Mouse (Mus musculus) hindbrain, embryonic 13.5 days (tissue): ENCODE results near the gene Myo1d. TPM values are rescaled to one million over a fixed set of nuclear protein-coding genes. Genes with fewer than 3 reads are reported as not detected.

Experiments
- ATAC-seq: fragments of 200-750 bp; cut with Nextera tagmentation; 2 replicates; pipeline ENCODE4 v1.8.0; 2017; ENCODE audit warnings: moderate TSS enrichment; ENCODE audit not compliant: low FRiP score
- H3K27ac ChIP-seq: fragments of 300-500 bp; sonication (generic); 2 replicates; pipeline ENCODE4 v1.5.1; 2015; ENCODE audit warnings: inconsistent platforms, mild to moderate bottlenecking, moderate library complexity
- H3K27me3 ChIP-seq: fragments of 300-500 bp; sonication (generic); 2 replicates; pipeline ENCODE4 v1.6.1; 2015; ENCODE audit warnings: mild to moderate bottlenecking, inconsistent platforms
- H3K36me3 ChIP-seq: fragments of 300-500 bp; sonication (generic); 2 replicates; pipeline ENCODE4 v1.6.1; 2015; ENCODE audit warnings: mild to moderate bottlenecking, inconsistent platforms
- H3K4me1 ChIP-seq: fragments of 300-500 bp; sonication (generic); replicated peaks from 2 replicates; pipeline ENCODE4 v1.6.1; 2015; ENCODE audit warnings: inconsistent platforms
- H3K4me2 ChIP-seq: fragments of 300-500 bp; sonication (generic); 2 replicates; pipeline ENCODE4 v1.6.1; 2015; ENCODE audit warnings: inconsistent platforms, mild to moderate bottlenecking, moderate library complexity
- H3K4me3 ChIP-seq: fragments of 300-500 bp; sonication (generic); 2 replicates; pipeline ENCODE4 v1.5.1; 2015; ENCODE audit warnings: mild to moderate bottlenecking, inconsistent platforms
- H3K9ac ChIP-seq: fragments of 300-500 bp; sonication (generic); 2 replicates; pipeline ENCODE4 v1.6.1; 2015; ENCODE audit warnings: mild to moderate bottlenecking, inconsistent platforms
- H3K9me3 ChIP-seq: fragments of 300-500 bp; sonication (generic); 2 replicates; pipeline ENCODE4 v1.6.1; 2016; ENCODE audit warnings: inconsistent platforms
- WGBS: fragments of 180-500 bp; shearing (Covaris S2); methylation state at CpG from one replicate; pipeline ENCODE4 v1.1.7; 2015; 5-methylcytosine and 5-hydroxymethylcytosine counted together
- polyA plus RNA-seq: library from polyadenylated mRNA; unstranded; fragments of >200 nt; fragmentation: Nextera tagmentation; extraction: Ambion mirVana; gene quantifications from 2 replicates; pipeline ENCODE4 v1.2.1, GENCODE M21; 2015

Myo1d gene
- polyA plus RNA-seq, 1 experiment from 2014 or later = 2.2 TPM

- WGBS = 45% methylated on average over 3 of the region's 3 CpGs
- 0 out of 2 replicates have a peak overlapping the region, but pooled peaks have one; percentile 50 for H3K27ac ChIP-seq
- no peak overlapping the region for H3K4me3 ChIP-seq
- H3K36me3 ChIP-seq = no peaks in the 10 kb centered on the region
- peaks cover 20% of the 10 kb centered on the region for H3K4me1 ChIP-seq
- 0 out of 2 replicates have a peak overlapping the region, but pooled peaks have one; percentile 24 for H3K9ac ChIP-seq
- no peaks in the 10 kb centered on the region for H3K9me3 ChIP-seq
- H3K27me3 ChIP-seq = 0 out of 2 replicates have a peak, but pooled peaks cover 5% of the 10 kb centered on the region
- no peak overlapping the region for H3K4me2 ChIP-seq
- no peak for ATAC-seq
These were observed 228.2 kb downstream of the Myo1d start for GRCm38 (mm10) chr11:80551634-80552033.

- H3K27ac ChIP-seq = peak overlapping the region; percentile 19; the same call in 1 of the 2 replicates
- H3K4me2 ChIP-seq = no peak overlapping the region
- 74% methylated on average over 10 of the region's 10 CpGs for WGBS
- no peaks in the 10 kb centered on the region for H3K36me3 ChIP-seq
- H3K4me1 ChIP-seq = peaks cover 20% of the 10 kb centered on the region
- H3K27me3 ChIP-seq = 0 out of 2 replicates have a peak, but pooled peaks cover 5% of the 10 kb centered on the region
- ATAC-seq = no peak
- H3K4me3 ChIP-seq = no peak overlapping the region
- no peaks in the 10 kb centered on the region for H3K9me3 ChIP-seq
- H3K9ac ChIP-seq = 0 out of 2 replicates have a peak overlapping the region, but pooled peaks have one; percentile 19
These were observed 229.6 kb downstream of the Myo1d start for GRCm38 (mm10) chr11:80550264-80550663.

GRCm38 (mm10) chr11:80549854-80550253, 230.0 kb downstream of the Myo1d start:
- Histone ChIP-seq H3K27me3 (0 out of 2 replicates have a peak, but pooled peaks cover 5% of the 10 kb centered on the region), H3K4me1 (peaks cover 20% of the 10 kb centered on the region), H3K9ac (0 out of 2 replicates have a peak overlapping the region, but pooled peaks have one; percentile 19), H3K27ac (0 out of 2 replicates have a peak overlapping the region, but pooled peaks have one; percentile 19), H3K9me3 (no peaks in the 10 kb centered on the region), H3K4me2 (no peak overlapping the region), H3K4me3 (no peak overlapping the region), H3K36me3 (no peaks in the 10 kb centered on the region)
- ATAC-seq = no peak
- WGBS = 78% methylated on average over 6 of the region's 6 CpGs

GRCm38 (mm10) chr11:80546233-80546632, 233.6 kb downstream of the Myo1d start:
- H3K4me2 ChIP-seq = no peak overlapping the region

GRCm38 (mm10) chr11:80539056-80539455, 240.8 kb downstream of the Myo1d start:
- no peak overlapping the region for H3K9ac ChIP-seq
- H3K4me2 ChIP-seq = no peak overlapping the region
- H3K36me3 ChIP-seq = no peaks in the 10 kb centered on the region
- H3K27me3 ChIP-seq = no peaks in the 10 kb centered on the region
- 83% methylated on average over 4 of the region's 4 CpGs for WGBS
- no peak overlapping the region for H3K27ac ChIP-seq
- no peak overlapping the region for H3K4me3 ChIP-seq
- H3K9me3 ChIP-seq = no peaks in the 10 kb centered on the region
- ATAC-seq = no peak
- no peaks in the 10 kb centered on the region for H3K4me1 ChIP-seq

More at GRCm38 (mm10) chr11:80546233-80546632, 233.6 kb downstream of the Myo1d start:
- H3K27me3 ChIP-seq = no peaks in the 10 kb centered on the region
- no peaks in the 10 kb centered on the region for H3K36me3 ChIP-seq
- 77% methylated on average over 2 of the region's 2 CpGs for WGBS
- ATAC-seq = no peak
- H3K27ac ChIP-seq = no peak overlapping the region
- H3K9me3 ChIP-seq = no peaks in the 10 kb centered on the region
- no peak overlapping the region for H3K9ac ChIP-seq
- no peak overlapping the region for H3K4me3 ChIP-seq
- H3K4me1 ChIP-seq = peaks cover 13% of the 10 kb centered on the region

- H3K27ac ChIP-seq = no peak overlapping the region
- H3K9ac ChIP-seq = no peak overlapping the region
- H3K4me2 ChIP-seq = no peak overlapping the region
- H3K4me3 ChIP-seq = no peak overlapping the region
- H3K4me1 ChIP-seq = no peaks in the 10 kb centered on the region
- no peak for ATAC-seq
- no peaks in the 10 kb centered on the region for H3K27me3 ChIP-seq
- no peaks in the 10 kb centered on the region for H3K36me3 ChIP-seq
- 52% methylated on average over 1 of the region's 1 CpGs for WGBS
- H3K9me3 ChIP-seq = no peaks in the 10 kb centered on the region
These were observed 246.9 kb downstream of the Myo1d start for GRCm38 (mm10) chr11:80532966-80533365.

GRCm38 (mm10) chr11:80529149-80529548, 250.7 kb downstream of the Myo1d start:
- Histone ChIP-seq H3K4me2 (no peak overlapping the region), H3K4me3 (no peak overlapping the region), H3K4me1 (no peaks in the 10 kb centered on the region), H3K27ac (no peak overlapping the region), H3K36me3 (no peaks in the 10 kb centered on the region), H3K9ac (no peak overlapping the region), H3K27me3 (peaks cover 9% of the 10 kb centered on the region; the same call in 1 of the 2 replicates), H3K9me3 (no peaks in the 10 kb centered on the region)
- no peak for ATAC-seq
- 91% methylated on average over 8 of the region's 8 CpGs for WGBS

GRCm38 (mm10) chr11:80527697-80528096, 252.1 kb downstream of the Myo1d start:
- Histone ChIP-seq H3K27ac (no peak overlapping the region), H3K4me3 (no peak overlapping the region), H3K36me3 (no peaks in the 10 kb centered on the region), H3K9ac (no peak overlapping the region), H3K9me3 (no peaks in the 10 kb centered on the region), H3K27me3 (peaks cover 9% of the 10 kb centered on the region; the same call in 1 of the 2 replicates), H3K4me1 (no peaks in the 10 kb centered on the region), H3K4me2 (no peak overlapping the region)
- no peak for ATAC-seq

GRCm38 (mm10) chr11:80524213-80524612, 255.6 kb downstream of the Myo1d start:
- 95% methylated on average over 5 of the region's 5 CpGs for WGBS
- H3K4me2 ChIP-seq = no peak overlapping the region
- peaks cover 13% of the 10 kb centered on the region for H3K27me3 ChIP-seq
- H3K4me3 ChIP-seq = no peak overlapping the region
- no peak overlapping the region for H3K27ac ChIP-seq
- H3K9me3 ChIP-seq = no peaks in the 10 kb centered on the region
- peaks cover 9% of the 10 kb centered on the region for H3K4me1 ChIP-seq
- no peak overlapping the region for H3K9ac ChIP-seq
- no peaks in the 10 kb centered on the region for H3K36me3 ChIP-seq
- no peak for ATAC-seq

- no peak overlapping the region for H3K4me2 ChIP-seq
- H3K9ac ChIP-seq = no peak overlapping the region
- no peak for ATAC-seq
- 59% methylated on average over 4 of the region's 4 CpGs for WGBS
- no peak overlapping the region for H3K27ac ChIP-seq
- peaks cover 13% of the 10 kb centered on the region for H3K27me3 ChIP-seq
- peaks cover 17% of the 10 kb centered on the region for H3K4me1 ChIP-seq
- H3K36me3 ChIP-seq = no peaks in the 10 kb centered on the region
- H3K4me3 ChIP-seq = no peak overlapping the region
- H3K9me3 ChIP-seq = no peaks in the 10 kb centered on the region
These were observed 256.4 kb downstream of the Myo1d start for GRCm38 (mm10) chr11:80523410-80523809.

- WGBS = 78% methylated on average over 2 of the region's 2 CpGs
These were observed 257.0 kb downstream of the Myo1d start for GRCm38 (mm10) chr11:80522852-80523251.

GRCm38 (mm10) chr11:80521148-80521547, 258.7 kb downstream of the Myo1d start:
- H3K9ac ChIP-seq = no peak overlapping the region
- H3K4me1 ChIP-seq = peaks cover 31% of the 10 kb centered on the region
- no peak overlapping the region for H3K27ac ChIP-seq
- no peaks in the 10 kb centered on the region for H3K36me3 ChIP-seq
- 82% methylated on average over 2 of the region's 2 CpGs for WGBS
- no peak overlapping the region for H3K4me2 ChIP-seq
- no peaks in the 10 kb centered on the region for H3K9me3 ChIP-seq
- no peak overlapping the region for H3K4me3 ChIP-seq
- no peak for ATAC-seq
- H3K27me3 ChIP-seq = peaks cover 4% of the 10 kb centered on the region; the same call in 1 of the 2 replicates

More at GRCm38 (mm10) chr11:80522852-80523251, 257.0 kb downstream of the Myo1d start:
- H3K9ac ChIP-seq = no peak overlapping the region
- H3K27me3 ChIP-seq = peaks cover 13% of the 10 kb centered on the region
- no peak overlapping the region for H3K4me3 ChIP-seq
- no peak for ATAC-seq
- H3K9me3 ChIP-seq = no peaks in the 10 kb centered on the region
- H3K4me2 ChIP-seq = no peak overlapping the region
- peaks cover 23% of the 10 kb centered on the region for H3K4me1 ChIP-seq
- no peak overlapping the region for H3K27ac ChIP-seq
- H3K36me3 ChIP-seq = no peaks in the 10 kb centered on the region
